8 mouse cellular contexts compared by ENCODE assay signal in genomic region chr7:110108967-110109610, GRCm38 (mm10). TPM values are rescaled to one million over a fixed set of nuclear protein-coding genes. Genes with fewer than 3 reads are reported as not detected.
DNase-seq lines count a peak whose midpoint lies in the region; ATAC-seq and TF ChIP-seq lines count a peak whose summit lies in the region.

No protein-coding gene starts in this region.

- intact Hi-C loops in gastrocnemius, postnatal 14 days (cut with DNase I; ENCODE audit: low total_unique reads) = no loop called here

- no peak overlapping the region for H3K27ac ChIP-seq in liver, embryonic 14.5 days
- no peak overlapping the region for H3K27ac ChIP-seq in neural tube, embryonic 11.5 days (ENCODE audit: low read depth, low read length)

- H3K36me3 ChIP-seq in liver, embryonic 14.5 days (replicated peaks; ENCODE audit: control insufficient read depth, insufficient read depth, low read depth) = no peaks in the 10 kb centered on the region
- no peaks in the 10 kb centered on the region for H3K36me3 ChIP-seq in neural tube, embryonic 11.5 days (ENCODE audit: control insufficient read depth, insufficient read depth, low read length)

- peak overlapping the region; percentile 47 for H3K4me2 ChIP-seq in liver, embryonic 14.5 days (ENCODE audit: low read depth)
- H3K4me2 ChIP-seq in neural tube, embryonic 11.5 days (ENCODE audit: low read depth) = no peak overlapping the region

- WGBS in liver, embryonic 14.5 days (ENCODE audit: insufficient replicate concordance) = 6% methylated on average over 11 of the region's 11 CpGs
- 18% methylated on average over 11 of the region's 11 CpGs for WGBS in neural tube, embryonic 11.5 days

- no peak for TF ChIP-seq POLR2A in brain, embryonic 14.5 days (IDR thresholded peaks at IDR 0.05; ENCODE audit: borderline replicate concordance, extremely low read depth, insufficient read depth, insufficient read length, poor library complexity, severe bottlenecking)

- DNase-seq in left cerebral cortex, adult 18-20 months (ENCODE audit: low spot score in 2 of 2) = peak; percentile 13 to 21
- DNase-seq in left cerebral cortex, adult 11 months (ENCODE audit: low spot score) = no peak
- DNase-seq in brain, embryonic 14.5 days (ENCODE audit: low read depth) = peak; percentile 44
- peak; percentile 85 for DNase-seq in gastrocnemius, postnatal 14 days
- peak in 1 of 3 experiments; percentile 58 for DNase-seq in liver, embryonic 14.5 days (ENCODE audit: low read depth in 3 of 3, low spot score in 3 of 3)
- DNase-seq in neural tube, embryonic 11.5 days (ENCODE audit: low spot score) = peak; percentile 54
- peak; percentile 76 for DNase-seq in thymus, postnatal 14 days

- peaks cover 10 to 21% of the 10 kb centered on the region in 2 experiments for H3K4me1 ChIP-seq in liver, embryonic 14.5 days (replicated peaks; ENCODE audit: control insufficient read depth in 2 of 2, insufficient read depth in 2 of 2, low read length in 1 of 2)
- 0 out of 2 replicates have a peak, but pooled peaks cover 2% of the 10 kb centered on the region for H3K4me1 ChIP-seq in neural tube, embryonic 11.5 days (ENCODE audit: control insufficient read depth, insufficient read depth, low read length)

- peak overlapping the region; percentile 15 to 38; a peak in 3 of 4 replicates for H3K4me3 ChIP-seq in liver, embryonic 14.5 days (ENCODE audit: insufficient read depth in 1 of 2, low read depth in 2 of 2, low read length in 2 of 2)
- no peak overlapping the region for H3K4me3 ChIP-seq in neural tube, embryonic 11.5 days (ENCODE audit: low read depth, low read length)

- peak overlapping the region; percentile 19 for H3K9ac ChIP-seq in liver, embryonic 14.5 days (replicated peaks)
- no peak overlapping the region for H3K9ac ChIP-seq in neural tube, embryonic 11.5 days (ENCODE audit: low read length)

- no peak for TF ChIP-seq CTCF in brain, embryonic 14.5 days (IDR thresholded peaks at IDR 0.05; ENCODE audit: borderline replicate concordance, extremely low read depth, insufficient read depth, insufficient read length)
- no peak for TF ChIP-seq CTCF in liver, embryonic 14.5 days (IDR thresholded peaks at IDR 0.05; ENCODE audit: low read depth)

- no peaks in the 10 kb centered on the region for H3K27me3 ChIP-seq in liver, embryonic 14.5 days (ENCODE audit: control insufficient read depth, insufficient read depth, low read length)
- no peaks in the 10 kb centered on the region for H3K27me3 ChIP-seq in neural tube, embryonic 11.5 days (ENCODE audit: control insufficient read depth, insufficient read depth, low read length)

- no peak for TF ChIP-seq EP300 in liver, embryonic 14.5 days (IDR thresholded peaks at IDR 0.05; ENCODE audit: low read depth)

- H3K9me3 ChIP-seq in liver, embryonic 14.5 days (ENCODE audit: control insufficient read depth, low read length) = no peaks in the 10 kb centered on the region
- no peaks in the 10 kb centered on the region for H3K9me3 ChIP-seq in neural tube, embryonic 11.5 days (ENCODE audit: control insufficient read depth, low read length)

- peak; percentile 80 for ATAC-seq in inflammation-experienced regulatory T-cells, adult 6 months
- peak; percentile 40; the same call in 1 of the 2 replicates for ATAC-seq in liver, embryonic 14.5 days (ENCODE audit: insufficient read depth)
- ATAC-seq in neural tube, embryonic 11.5 days (ENCODE audit: insufficient read depth, low FRiP score, low TSS enrichment) = no peak

RNA-seq across cellular contexts. Expression of gene Wee1, which starts 12.8 kb away (rescaled TPM):
- 10 to 100 TPM; 27.3 to 27.4 TPM for total RNA-seq in left cerebral cortex, adult 18-20 months (2021)
- polyA plus RNA-seq in brain, embryonic 14.5 days (2012; rRNA removed) = 10.3 and 14.2 TPM in 2 replicates
- 1 to 10 TPM; 4.3 to 6.4 TPM for total RNA-seq in gastrocnemius, postnatal 14 days (2021)
- polyA plus RNA-seq in inflammation-experienced regulatory T-cells, adult 6 months (2017; shearing (Covaris generic)) = 1 to 10 TPM; 1.5 to 4.5 (median 2.6) TPM
- 7.1 and 8.8 TPM in 2 replicates for polyA plus RNA-seq in liver, embryonic 14.5 days (2012; rRNA removed)
- 8.1 and 9.4 TPM in 2 replicates for polyA plus RNA-seq in liver, embryonic 14.5 days (2014; fragmentation: Nextera tagmentation; extraction: Ambion mirVana)
- polyA plus RNA-seq in neural tube, embryonic 11.5 days (2014; fragmentation: Nextera tagmentation; extraction: Ambion mirVana) = 30.6 and 31.6 TPM in 2 replicates

RNA-seq across cellular contexts. Expression of gene Zfp143, which starts 48.1 kb away (rescaled TPM):
- total RNA-seq in left cerebral cortex, adult 18-20 months (2021) = 10 to 100 TPM; 10.9 to 13.0 TPM
- 24.1 and 25.2 TPM in 2 replicates for polyA plus RNA-seq in brain, embryonic 14.5 days (2012; rRNA removed)
- 1 to 10 TPM; 7.0 to 7.9 TPM for total RNA-seq in gastrocnemius, postnatal 14 days (2021)
- polyA plus RNA-seq in inflammation-experienced regulatory T-cells, adult 6 months (2017; shearing (Covaris generic)) = 10 to 100 TPM; 35.4 to 48.6 (median 43.5) TPM
- polyA plus RNA-seq in liver, embryonic 14.5 days (2012; rRNA removed) = 6.8 and 8.2 TPM in 2 replicates
- 8.6 and 9.3 TPM in 2 replicates for polyA plus RNA-seq in liver, embryonic 14.5 days (2014; fragmentation: Nextera tagmentation; extraction: Ambion mirVana)
- 29.3 and 30.2 TPM in 2 replicates for polyA plus RNA-seq in neural tube, embryonic 11.5 days (2014; fragmentation: Nextera tagmentation; extraction: Ambion mirVana)
